In the genomic region with DNA sequence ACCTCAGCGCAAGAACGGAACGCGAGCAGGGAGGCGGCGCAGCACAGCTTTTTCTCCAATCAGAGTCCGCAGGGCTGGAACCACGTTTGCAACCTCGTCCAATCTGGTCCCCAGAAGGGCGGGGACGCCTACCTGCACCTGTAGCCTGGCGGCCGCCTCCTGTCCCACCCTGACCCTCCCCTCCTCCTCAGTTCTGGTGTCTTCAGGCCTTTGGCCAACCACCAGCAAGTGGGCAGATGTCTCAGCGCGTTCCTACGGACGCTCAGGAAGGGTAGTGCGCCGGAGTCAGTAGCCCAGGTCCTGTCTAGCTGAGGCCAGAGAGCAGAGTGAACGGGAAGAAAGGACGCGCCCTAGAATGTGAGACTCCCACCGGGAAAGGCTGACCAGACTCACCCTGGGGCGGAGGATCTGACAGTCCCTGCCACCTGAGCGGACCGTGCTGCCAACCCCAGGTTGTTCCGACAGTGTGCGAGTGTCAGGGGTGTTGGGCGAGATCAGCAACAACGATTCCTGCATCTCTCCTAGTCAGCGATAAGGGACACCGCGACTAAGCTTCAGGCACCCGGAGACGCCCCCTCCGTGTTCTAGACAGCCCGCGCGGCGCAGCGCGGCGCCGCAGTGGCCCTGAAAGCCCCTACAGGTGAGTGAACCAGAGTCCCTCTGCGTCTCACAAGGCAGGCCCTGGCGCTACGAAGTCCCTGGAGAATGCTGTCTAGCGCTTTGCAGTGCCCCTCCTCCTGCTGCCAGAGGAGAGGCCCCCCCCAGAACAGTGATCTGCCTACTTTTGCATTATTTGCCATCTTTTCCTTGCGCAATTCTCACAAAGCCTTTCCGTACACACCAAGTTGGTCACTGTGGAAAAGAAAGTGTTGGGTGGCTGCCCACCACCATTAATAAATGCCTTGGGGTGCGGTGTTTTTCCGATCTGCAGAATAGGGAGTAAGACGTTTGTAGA, we compare ENCODE assay signal across 8 mouse cellular contexts. TPM values are rescaled to one million over a fixed set of nuclear protein-coding genes. Genes with fewer than 3 reads are reported as not detected.
DNase-seq lines count a peak whose midpoint lies in the region; ATAC-seq lines count a peak whose summit lies in the region.

No protein-coding gene starts in this region.

- no peaks in the 10 kb centered on the region for H3K9me3 ChIP-seq in erythroblast, embryonic 14.5 days (ENCODE audit: control insufficient read depth, low read length)
- no peaks in the 10 kb centered on the region for H3K9me3 ChIP-seq in embryonic facial prominence, embryonic 11.5 days (replicated peaks; ENCODE audit: control insufficient read depth, low read length)
- no peaks in the 10 kb centered on the region for H3K9me3 ChIP-seq in heart, embryonic 10.5 days
- no peaks in the 10 kb centered on the region for H3K9me3 ChIP-seq in limb, embryonic 12.5 days
- no peaks in the 10 kb centered on the region for H3K9me3 ChIP-seq in midbrain, embryonic 10.5 days (replicated peaks)
- no peaks in the 10 kb centered on the region for H3K9me3 ChIP-seq in stomach, embryonic 14.5 days (ENCODE audit: control insufficient read depth, low read depth, low read length)

- WGBS in embryonic facial prominence, embryonic 11.5 days, result under 1% methylated on average over 53 of the region's 53 CpGs
- under 1% methylated on average over 53 of the region's 53 CpGs for WGBS in heart, embryonic 10.5 days
- WGBS in limb, embryonic 12.5 days, result 1% methylated on average over 53 of the region's 53 CpGs
- WGBS in midbrain, embryonic 10.5 days, result under 1% methylated on average over 53 of the region's 53 CpGs
- under 1% methylated on average over 53 of the region's 53 CpGs for WGBS in stomach, embryonic 14.5 days

- peak overlapping the region; percentile 92 for H3K4me2 ChIP-seq in embryonic facial prominence, embryonic 11.5 days (ENCODE audit: low read depth, low read length)
- peak overlapping the region; percentile 84 for H3K4me2 ChIP-seq in limb, embryonic 12.5 days
- peak overlapping the region; percentile 98 for H3K4me2 ChIP-seq in stomach, embryonic 14.5 days (replicated peaks; ENCODE audit: low read depth, low read length)

- ATAC-seq in erythroblast, adult 5-6 weeks (replicated peaks; ENCODE audit: low FRiP score, poor library complexity, severe bottlenecking), result no peak
- ATAC-seq in embryonic facial prominence, embryonic 11.5 days (replicated peaks; ENCODE audit: insufficient number of reproducible peaks, low FRiP score, low TSS enrichment, low read depth), result peak; percentile 53; the same call in 1 of the 2 replicates
- ATAC-seq in limb, embryonic 12.5 days (ENCODE audit: insufficient number of reproducible peaks, insufficient read depth, low FRiP score, low TSS enrichment, low read depth), result peak; percentile 57; the same call in 1 of the 2 replicates
- ATAC-seq in stomach, embryonic 14.5 days (ENCODE audit: insufficient number of reproducible peaks, insufficient read depth, low FRiP score, low read depth), result peak; percentile 87

- H3K27me3 ChIP-seq in erythroblast, embryonic 14.5 days (ENCODE audit: control insufficient read depth), result peaks cover 26% of the 10 kb centered on the region
- peaks cover 28% of the 10 kb centered on the region for H3K27me3 ChIP-seq in embryonic facial prominence, embryonic 11.5 days (ENCODE audit: control insufficient read depth, insufficient read depth, low read length)
- peaks cover 60% of the 10 kb centered on the region for H3K27me3 ChIP-seq in heart, embryonic 10.5 days (ENCODE audit: insufficient read depth, poor library complexity, severe bottlenecking)
- H3K27me3 ChIP-seq in limb, embryonic 12.5 days, result peaks cover 69% of the 10 kb centered on the region
- H3K27me3 ChIP-seq in midbrain, embryonic 10.5 days (ENCODE audit: low read depth, poor library complexity, severe bottlenecking), result peaks cover 83% of the 10 kb centered on the region
- H3K27me3 ChIP-seq in stomach, embryonic 14.5 days (ENCODE audit: control insufficient read depth, insufficient read depth, low read length), result peaks cover 9% of the 10 kb centered on the region; the same call in 1 of the 2 replicates

- no peak overlapping the region for H3K27ac ChIP-seq in embryonic facial prominence, embryonic 11.5 days (replicated peaks; ENCODE audit: low read depth, low read length)
- H3K27ac ChIP-seq in heart, embryonic 10.5 days, result peak overlapping the region; percentile 84
- H3K27ac ChIP-seq in limb, embryonic 12.5 days, result no peak overlapping the region
- peak overlapping the region; percentile 42; the same call in 1 of the 2 replicates for H3K27ac ChIP-seq in midbrain, embryonic 10.5 days (replicated peaks)
- H3K27ac ChIP-seq in stomach, embryonic 14.5 days (ENCODE audit: low read length), result no peak overlapping the region

- H3K4me3 ChIP-seq in erythroblast, embryonic 14.5 days (replicated peaks), result peak overlapping the region; percentile 47
- H3K4me3 ChIP-seq in embryonic facial prominence, embryonic 11.5 days (ENCODE audit: low read depth, low read length), result peak overlapping the region; percentile 49
- peak overlapping the region; percentile 73 for H3K4me3 ChIP-seq in heart, embryonic 10.5 days
- peak overlapping the region; percentile 41 for H3K4me3 ChIP-seq in limb, embryonic 12.5 days (replicated peaks)
- peak overlapping the region; percentile 67 for H3K4me3 ChIP-seq in midbrain, embryonic 10.5 days
- H3K4me3 ChIP-seq in stomach, embryonic 14.5 days (ENCODE audit: low read depth, low read length), result peak overlapping the region; percentile 47

- peak; percentile 77 for DNase-seq in embryonic facial prominence, embryonic 11.5 days (ENCODE audit: low spot score)
- peak; percentile 80 for DNase-seq in heart, embryonic 10.5 days (ENCODE audit: low spot score)
- peak; percentile 83 for DNase-seq in kidney, adult 8-10 months
- peak; percentile 58 for DNase-seq in midbrain, embryonic 10.5 days (ENCODE audit: low spot score)

- no peaks in the 10 kb centered on the region for H3K4me1 ChIP-seq in erythroblast, embryonic 14.5 days (ENCODE audit: control insufficient read depth)
- peaks cover 7% of the 10 kb centered on the region for H3K4me1 ChIP-seq in embryonic facial prominence, embryonic 11.5 days (ENCODE audit: control insufficient read depth, insufficient read depth, low read length)
- peaks cover 11% of the 10 kb centered on the region for H3K4me1 ChIP-seq in heart, embryonic 10.5 days
- peaks cover 23% of the 10 kb centered on the region for H3K4me1 ChIP-seq in limb, embryonic 12.5 days (replicated peaks)
- H3K4me1 ChIP-seq in midbrain, embryonic 10.5 days, result peaks cover 26% of the 10 kb centered on the region
- 0 out of 2 replicates have a peak, but pooled peaks cover 6% of the 10 kb centered on the region for H3K4me1 ChIP-seq in stomach, embryonic 14.5 days (ENCODE audit: control insufficient read depth, insufficient read depth, low read length)

- no peaks in the 10 kb centered on the region for H3K36me3 ChIP-seq in erythroblast, embryonic 14.5 days (ENCODE audit: control insufficient read depth)
- no peaks in the 10 kb centered on the region for H3K36me3 ChIP-seq in embryonic facial prominence, embryonic 11.5 days (replicated peaks; ENCODE audit: control insufficient read depth, insufficient read depth, low read depth, low read length)
- 0 out of 2 replicates have a peak, but pooled peaks cover 4% of the 10 kb centered on the region for H3K36me3 ChIP-seq in heart, embryonic 10.5 days
- no peaks in the 10 kb centered on the region for H3K36me3 ChIP-seq in limb, embryonic 12.5 days
- no peaks in the 10 kb centered on the region for H3K36me3 ChIP-seq in midbrain, embryonic 10.5 days
- no peaks in the 10 kb centered on the region for H3K36me3 ChIP-seq in stomach, embryonic 14.5 days (ENCODE audit: control insufficient read depth, insufficient read depth, low read length)

- H3K9ac ChIP-seq in embryonic facial prominence, embryonic 11.5 days (replicated peaks; ENCODE audit: low read length), result peak overlapping the region; percentile 32; the same call in 1 of the 2 replicates
- H3K9ac ChIP-seq in limb, embryonic 12.5 days (replicated peaks), result peak overlapping the region; percentile 37; the same call in 1 of the 2 replicates
- peak overlapping the region; percentile 26 for H3K9ac ChIP-seq in stomach, embryonic 14.5 days (replicated peaks; ENCODE audit: low read depth, low read length)

RNA-seq across cellular contexts. Expression of a gene that starts 1.3 kb away (rescaled TPM):
- polyA plus RNA-seq in erythroblast, embryonic 14.5 days (2012), result not detected in 2 replicates
- not detected in 2 replicates for total RNA-seq in erythroblast, adult 5-6 weeks (2015; ENCODE audit: low replicate concordance)
- not detected in 2 replicates for total RNA-seq in erythroblast, adult 5-6 weeks (2017; ENCODE audit: low replicate concordance)
- polyA plus RNA-seq in embryonic facial prominence, embryonic 11.5 days (2014; fragmentation: Nextera tagmentation; extraction: Ambion mirVana), result 2.4 and 2.6 TPM in 2 replicates
- polyA plus RNA-seq in heart, embryonic 10.5 days (2016; fragmentation: Nextera tagmentation; extraction: Ambion mirVana), result 1.5 and 6.7 TPM in 2 replicates
- 0.40 TPM in 1 of 2 replicates, not detected in the other for polyA plus RNA-seq in limb, embryonic 12.5 days (2016; fragmentation: Nextera tagmentation; extraction: Ambion mirVana)
- 0.96 and 1.1 TPM in 2 replicates for polyA plus RNA-seq in midbrain, embryonic 10.5 days (2016; fragmentation: Nextera tagmentation; extraction: Ambion mirVana)
- polyA plus RNA-seq in stomach, embryonic 14.5 days (2014; fragmentation: Nextera tagmentation; extraction: Ambion mirVana), result 11.2 and 11.6 TPM in 2 replicates

Comparison
In these comparisons a context has a peak if more than half of its experiments do, and no peak if none do; other contexts are left out.
1. H3K27ac ChIP-seq: peak in heart, embryonic 10.5 days (single experiment) and midbrain, embryonic 10.5 days (single experiment); none in embryonic facial prominence, embryonic 11.5 days (single experiment), limb, embryonic 12.5 days (single experiment) and stomach, embryonic 14.5 days (single experiment).
2. Peak in every context shown above with its lines, with median percentiles within 50 percentile points of each other: H3K4me3 ChIP-seq, DNase-seq, H3K4me2 ChIP-seq and H3K9ac ChIP-seq.